Mouse (Mus musculus): ENCODE data around the gene Lrrc4c. TPM values are rescaled to one million over a fixed set of nuclear protein-coding genes. Genes with fewer than 3 reads are reported as not detected.

Gene Lrrc4c
- polyA plus RNA-seq, 1 experiment: 45.7 TPM

GRCm38 (mm10) chr2:97466243-97466793 lies 1148.3 kb downstream of the Lrrc4c start:
- DNase-seq (ENCODE audit: extremely low spot score in 1 of 2, low spot score in 1 of 2): peak; percentile 89 to 99

- DNase-seq (ENCODE audit: extremely low spot score in 1 of 2, low spot score in 1 of 2): peak; percentile 36 to 62
Observed at GRCm38 (mm10) chr2:97467031-97467549, 1149.1 kb downstream of the Lrrc4c start.

GRCm38 (mm10) chr2:97467664-97468063 lies 1149.7 kb downstream of the Lrrc4c start:
- peak in 1 of 2 experiments; percentile 44 for DNase-seq (ENCODE audit: extremely low spot score in 1 of 2, low spot score in 1 of 2)

GRCm38 (mm10) chr2:97468372-97468771 lies 1150.4 kb downstream of the Lrrc4c start:
- peak in 1 of 2 experiments; percentile 36 for DNase-seq (ENCODE audit: extremely low spot score in 1 of 2, low spot score in 1 of 2)

- DNase-seq (ENCODE audit: extremely low spot score in 1 of 2, low spot score in 1 of 2): peak in 1 of 2 experiments; percentile 37
Observed at GRCm38 (mm10) chr2:97469396-97469795, 1151.4 kb downstream of the Lrrc4c start.

GRCm38 (mm10) chr2:97478175-97478924 lies 1160.4 kb downstream of the Lrrc4c start:
- peak in 1 of 2 experiments; percentile 52 for DNase-seq (ENCODE audit: extremely low spot score in 1 of 2, low spot score in 1 of 2)

- peak; percentile 30 to 57 for DNase-seq (ENCODE audit: extremely low spot score in 1 of 2, low spot score in 1 of 2)
Observed at GRCm38 (mm10) chr2:97478925-97479298, 1160.9 kb downstream of the Lrrc4c start.

- DNase-seq (ENCODE audit: extremely low spot score in 1 of 2, low spot score in 1 of 2): no peak
Observed at GRCm38 (mm10) chr2:97484990-97485389, 1167.0 kb downstream of the Lrrc4c start.

GRCm38 (mm10) chr2:97485609-97486008 lies 1167.6 kb downstream of the Lrrc4c start:
- DNase-seq (ENCODE audit: extremely low spot score in 1 of 2, low spot score in 1 of 2): no peak

- DNase-seq (ENCODE audit: extremely low spot score in 1 of 2, low spot score in 1 of 2): no peak
Observed at GRCm38 (mm10) chr2:97487567-97487966, 1169.6 kb downstream of the Lrrc4c start.

GRCm38 (mm10) chr2:97497069-97497468 lies 1179.1 kb downstream of the Lrrc4c start:
- no peak for DNase-seq (ENCODE audit: extremely low spot score in 1 of 2, low spot score in 1 of 2)

GRCm38 (mm10) chr2:97502501-97502900 lies 1184.5 kb downstream of the Lrrc4c start:
- no peak for DNase-seq (ENCODE audit: extremely low spot score in 1 of 2, low spot score in 1 of 2)

- DNase-seq (ENCODE audit: extremely low spot score in 1 of 2, low spot score in 1 of 2): no peak
Observed at GRCm38 (mm10) chr2:97504902-97505301, 1186.9 kb downstream of the Lrrc4c start.

- DNase-seq (ENCODE audit: extremely low spot score in 1 of 2, low spot score in 1 of 2): no peak
Observed at GRCm38 (mm10) chr2:97524256-97524922, 1206.4 kb downstream of the Lrrc4c start.

- DNase-seq (ENCODE audit: extremely low spot score in 1 of 2, low spot score in 1 of 2): no peak
Observed at GRCm38 (mm10) chr2:97525107-97525506, 1207.1 kb downstream of the Lrrc4c start.

- no peak for DNase-seq (ENCODE audit: extremely low spot score in 1 of 2, low spot score in 1 of 2)
Observed at GRCm38 (mm10) chr2:97530622-97531021, 1212.7 kb downstream of the Lrrc4c start.

GRCm38 (mm10) chr2:97543691-97544672 lies 1226.0 kb downstream of the Lrrc4c start:
- DNase-seq (ENCODE audit: extremely low spot score in 1 of 2, low spot score in 1 of 2): peak in 1 of 2 experiments; percentile 22

GRCm38 (mm10) chr2:97544673-97545071 lies 1226.7 kb downstream of the Lrrc4c start:
- DNase-seq (ENCODE audit: extremely low spot score in 1 of 2, low spot score in 1 of 2): no peak

GRCm38 (mm10) chr2:97545946-97546345 lies 1228.0 kb downstream of the Lrrc4c start:
- DNase-seq (ENCODE audit: extremely low spot score in 1 of 2, low spot score in 1 of 2): no peak

GRCm38 (mm10) chr2:97564509-97564908 lies 1246.5 kb downstream of the Lrrc4c start:
- DNase-seq (ENCODE audit: extremely low spot score in 1 of 2, low spot score in 1 of 2): no peak

Data from frontal cortex, adult 2 months (tissue).